Mouse (Mus musculus): Measurements from ENCODE around the gene Tbrg4. TPM values are rescaled to one million over a fixed set of nuclear protein-coding genes. Genes with fewer than 3 reads are reported as not detected.
"Not testable (repeated sequence)": the region's sequence is repeated elsewhere in the genome, so short reads cannot be mapped to it uniquely, and the experiment has no call there.

Gene Tbrg4
- 29.9 and 31.7 TPM in 2 replicates for polyA plus RNA-seq (2015; fragmentation: Nextera tagmentation; extraction: Ambion mirVana)

DNA sequence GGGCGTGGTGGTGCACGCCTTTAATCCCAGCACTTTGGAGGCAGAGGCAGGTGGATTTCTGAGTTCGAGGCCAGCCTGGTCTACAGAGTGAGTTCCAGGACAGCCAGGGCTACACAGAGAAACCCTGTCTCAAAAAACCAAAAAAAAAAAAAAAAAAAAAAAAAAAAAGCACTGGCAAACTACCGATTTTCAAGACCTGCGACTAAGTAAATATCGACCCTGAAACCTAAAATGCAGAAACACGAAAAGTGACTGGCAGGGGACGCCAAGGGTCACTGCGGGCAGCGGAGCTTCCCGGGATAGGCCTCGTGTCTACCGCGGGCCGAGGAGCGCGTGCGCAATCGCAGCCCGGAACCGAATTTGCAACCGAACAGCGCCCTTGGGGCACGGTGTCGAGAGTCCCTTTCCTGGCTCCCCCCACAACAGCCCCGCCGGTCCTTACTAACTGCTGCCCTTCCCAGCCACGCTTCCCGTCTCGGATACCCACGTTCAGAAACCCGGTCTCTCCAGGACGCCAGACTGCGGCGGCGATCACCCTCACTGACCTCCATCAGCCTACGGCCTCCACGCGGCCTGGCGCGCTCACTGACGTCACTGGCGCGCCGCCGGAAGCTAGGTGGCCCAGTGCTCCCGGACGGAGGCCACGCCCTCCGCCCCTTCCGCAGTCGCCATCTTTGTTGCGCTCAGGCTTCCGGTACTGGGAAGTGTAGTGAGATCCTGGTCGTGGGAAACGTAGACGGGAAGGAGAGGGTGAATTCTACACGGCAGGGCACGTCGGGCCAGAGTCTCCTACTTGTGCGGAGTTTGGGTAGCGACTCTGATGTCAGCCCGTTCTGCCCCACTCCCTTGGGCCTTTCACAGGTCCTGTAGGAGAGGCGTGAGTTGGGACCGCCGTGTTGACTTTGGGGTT lies at the start of gene Tbrg4:
Gene Tbrg4 (minus strand): TSS at position 590 of the 910 bp plus-strand sequence.
- 1% methylated on average over 65 of the region's 66 CpGs for WGBS
- no peaks in the 10 kb centered on the region for H3K27me3 ChIP-seq

DNA sequence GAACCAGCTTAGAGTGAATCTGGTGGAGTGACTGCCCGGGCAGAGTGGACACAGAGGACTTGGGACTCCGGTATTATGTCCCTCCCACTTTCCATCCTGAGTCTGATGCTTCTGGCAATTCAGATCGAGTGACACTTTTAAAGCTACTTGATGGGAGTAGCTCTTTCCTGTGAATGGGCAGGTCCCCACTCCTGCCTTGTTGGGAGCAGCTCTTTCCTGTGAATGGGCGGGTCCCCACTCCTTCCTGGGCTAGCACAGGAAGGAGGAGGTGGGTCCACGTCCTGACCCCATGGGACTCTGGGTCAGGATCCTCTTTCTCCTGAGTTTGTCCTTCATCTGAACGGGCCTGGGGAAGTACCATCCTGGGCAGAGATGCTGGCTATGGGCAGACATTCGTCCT lies 49.5 kb upstream of the Tbrg4 start:
- no peak for ATAC-seq (ENCODE audit: low read depth)
- H3K4me1 ChIP-seq (replicated peaks) = peaks cover 8% of the 10 kb centered on the region
- whole genome bisulfite sequencing = 67% methylated on average over 7 of the region's 7 CpGs
- H3K9ac ChIP-seq = no peak overlapping the region
- H3K27me3 ChIP-seq = no peaks in the 10 kb centered on the region
- no peaks in the 10 kb centered on the region for H3K36me3 ChIP-seq
- H3K4me3 ChIP-seq = no peak overlapping the region
- H3K4me2 ChIP-seq = no peak overlapping the region
- no peak overlapping the region for H3K27ac ChIP-seq (replicated peaks)
- H3K9me3 ChIP-seq = no peaks in the 10 kb centered on the region

More for the DNA sequence above, at the start of gene Tbrg4:
- no peaks in the 10 kb centered on the region for H3K9me3 ChIP-seq
- H3K4me3 ChIP-seq = peak within 1 kb of the TSS; percentile 68
- H3K27ac ChIP-seq (replicated peaks) = peak within 1 kb of the TSS; percentile 89
- peaks cover 37% of the 10 kb centered on the region for H3K36me3 ChIP-seq
- peak within 1 kb of the TSS; percentile 84 for H3K9ac ChIP-seq
- ATAC-seq (ENCODE audit: low read depth) = peak; percentile 95
- peaks cover 33% of the 10 kb centered on the region for H3K4me1 ChIP-seq (replicated peaks)
- peak within 1 kb of the TSS; percentile 79 for H3K4me2 ChIP-seq

- Histone ChIP-seq H3K36me3 (no peaks in the 10 kb centered on the region), H3K4me3 (no peak overlapping the region), H3K9ac (no peak overlapping the region), H3K27me3 (no peaks in the 10 kb centered on the region), H3K9me3 (no peaks in the 10 kb centered on the region), H3K4me1 (replicated peaks) (peaks cover 1% of the 10 kb centered on the region; the same call in 1 of the 2 replicates), H3K27ac (replicated peaks) (no peak overlapping the region), H3K4me2 (no peak overlapping the region)
- WGBS = 83% methylated on average over 9 of the region's 9 CpGs
- ATAC-seq (ENCODE audit: low read depth) = no peak
Measured at GRCm38 (mm10) chr11:6674701-6675100, 48.8 kb upstream of the Tbrg4 start.

DNA sequence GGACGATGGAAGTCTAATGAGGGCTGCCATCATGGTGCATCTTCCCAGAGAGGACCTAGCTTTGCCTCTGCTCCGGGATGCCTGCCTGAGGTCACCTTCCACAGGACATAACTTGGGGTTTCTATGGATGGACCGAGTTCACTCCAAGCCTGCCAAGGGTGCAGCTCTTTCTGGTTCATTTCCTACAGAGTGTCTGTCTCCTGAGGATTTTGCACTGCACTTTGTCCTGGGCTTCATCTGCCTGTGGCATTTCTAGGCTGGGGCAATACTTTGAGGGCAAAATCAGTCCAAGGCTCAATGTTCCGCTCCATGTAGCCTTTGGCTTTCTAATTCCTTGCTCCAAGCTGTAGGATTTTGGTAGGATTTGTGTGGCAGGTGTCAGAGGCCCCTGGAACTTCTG lies 45.0 kb upstream of the Tbrg4 start:
- 81% methylated on average over 4 of the region's 4 CpGs for WGBS
- no peak for ATAC-seq (ENCODE audit: low read depth)

DNA sequence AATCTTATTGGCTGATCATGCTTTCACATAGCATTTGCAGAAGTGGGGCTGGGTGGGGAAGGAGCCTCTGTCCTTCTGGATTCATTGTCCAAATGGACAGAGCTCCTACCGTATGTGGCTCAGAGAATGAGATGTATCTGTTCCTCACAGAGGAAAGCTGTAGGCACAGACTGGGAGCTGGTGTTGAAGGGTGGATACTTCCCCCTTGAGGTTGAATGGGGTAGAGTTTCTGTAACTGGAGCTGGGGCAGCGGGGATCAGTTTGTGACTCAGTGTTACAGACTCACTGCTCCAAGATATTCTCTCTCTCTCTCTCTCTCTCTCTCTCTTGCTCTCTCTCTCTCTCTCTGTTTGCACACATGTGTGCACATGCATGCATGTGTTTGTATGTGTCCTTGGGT lies 44.2 kb upstream of the Tbrg4 start:
- Histone ChIP-seq H3K4me1 (replicated peaks) (no peaks in the 10 kb centered on the region), H3K9ac (no peak overlapping the region), H3K9me3 (no peaks in the 10 kb centered on the region), H3K27me3 (no peaks in the 10 kb centered on the region), H3K4me3 (no peak overlapping the region), H3K36me3 (no peaks in the 10 kb centered on the region), H3K4me2 (no peak overlapping the region), H3K27ac (replicated peaks) (no peak overlapping the region)
- 56% methylated on average over 2 of the region's 2 CpGs for WGBS
- ATAC-seq (ENCODE audit: low read depth) = no peak

More for the DNA sequence above, 45.0 kb upstream of the Tbrg4 start:
- H3K4me2 ChIP-seq = no peak overlapping the region
- no peaks in the 10 kb centered on the region for H3K4me1 ChIP-seq (replicated peaks)
- H3K27me3 ChIP-seq = no peaks in the 10 kb centered on the region
- no peak overlapping the region for H3K4me3 ChIP-seq
- no peaks in the 10 kb centered on the region for H3K36me3 ChIP-seq
- no peak overlapping the region for H3K9ac ChIP-seq
- H3K9me3 ChIP-seq = no peaks in the 10 kb centered on the region
- H3K27ac ChIP-seq (replicated peaks) = no peak overlapping the region

- Histone ChIP-seq H3K4me2 (no peak overlapping the region), H3K4me3 (no peak overlapping the region), H3K9ac (no peak overlapping the region), H3K9me3 (no peaks in the 10 kb centered on the region), H3K27ac (replicated peaks) (no peak overlapping the region), H3K4me1 (replicated peaks) (no peaks in the 10 kb centered on the region), H3K27me3 (no peaks in the 10 kb centered on the region), H3K36me3 (no peaks in the 10 kb centered on the region)
- WGBS = 24% methylated on average over 9 of the region's 9 CpGs
- no peak for ATAC-seq (ENCODE audit: low read depth)
Measured at GRCm38 (mm10) chr11:6669041-6669440, 43.2 kb upstream of the Tbrg4 start.

DNA sequence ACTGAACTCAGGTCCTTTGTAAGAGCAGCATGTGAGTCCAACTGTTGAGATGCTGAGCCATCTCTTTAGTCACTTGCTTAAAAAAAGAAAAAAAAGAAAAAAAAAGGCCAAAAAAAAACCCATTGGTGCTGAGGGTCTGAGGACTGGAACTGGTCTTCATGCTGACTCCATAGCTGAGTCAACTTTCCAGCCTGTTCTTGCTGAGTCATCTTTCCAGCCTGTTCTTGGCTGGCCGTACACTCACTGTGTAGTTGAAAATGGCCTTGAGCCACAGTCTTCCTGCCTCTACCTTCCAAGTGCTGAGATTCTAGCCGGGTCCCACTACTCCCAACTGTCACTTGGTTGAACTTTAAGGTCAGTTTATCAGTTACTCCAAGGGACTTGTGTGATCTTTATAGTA lies 40.8 kb upstream of the Tbrg4 start:
- Histone ChIP-seq H3K9me3 (no peaks in the 10 kb centered on the region), H3K27ac (replicated peaks) (no peak overlapping the region), H3K4me1 (replicated peaks) (peaks cover 4% of the 10 kb centered on the region; the same call in 1 of the 2 replicates), H3K4me3 (no peak overlapping the region), H3K36me3 (no peaks in the 10 kb centered on the region), H3K9ac (no peak overlapping the region), H3K4me2 (no peak overlapping the region), H3K27me3 (no peaks in the 10 kb centered on the region)
- 89% methylated on average over 2 of the region's 2 CpGs for WGBS
- ATAC-seq (ENCODE audit: low read depth) = no peak

DNA sequence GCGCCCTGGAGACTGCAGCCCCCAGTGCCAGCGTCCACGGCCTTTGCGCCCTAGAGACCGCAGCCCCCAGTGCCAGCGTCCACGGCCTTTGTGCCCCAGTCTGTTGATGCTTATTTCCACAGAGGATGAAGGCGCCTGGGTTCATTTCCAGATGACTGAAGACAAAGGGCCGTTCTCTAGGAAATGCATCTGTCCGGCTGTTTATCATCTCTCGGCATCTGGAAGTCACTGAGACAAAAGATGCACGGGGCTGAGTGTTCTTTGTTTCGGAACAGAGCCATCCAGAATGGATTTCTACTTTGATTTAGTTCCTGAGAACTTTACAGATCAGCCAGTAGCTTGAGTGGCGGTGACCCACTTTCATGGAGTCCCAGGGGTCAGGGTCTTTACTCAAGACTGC lies 35.3 kb upstream of the Tbrg4 start:
- 38% methylated on average over 14 of the region's 14 CpGs for WGBS
- Histone ChIP-seq H3K9me3 (no peaks in the 10 kb centered on the region), H3K27me3 (no peaks in the 10 kb centered on the region), H3K4me3 (no peak overlapping the region), H3K9ac (0 out of 2 replicates have a peak overlapping the region, but pooled peaks have one; percentile 28), H3K4me2 (peak overlapping the region; percentile 26; the same call in 1 of the 2 replicates), H3K4me1 (replicated peaks) (peaks cover 37% of the 10 kb centered on the region), H3K36me3 (no peaks in the 10 kb centered on the region), H3K27ac (replicated peaks) (no peak overlapping the region)
- no peak for ATAC-seq (ENCODE audit: low read depth)

DNA sequence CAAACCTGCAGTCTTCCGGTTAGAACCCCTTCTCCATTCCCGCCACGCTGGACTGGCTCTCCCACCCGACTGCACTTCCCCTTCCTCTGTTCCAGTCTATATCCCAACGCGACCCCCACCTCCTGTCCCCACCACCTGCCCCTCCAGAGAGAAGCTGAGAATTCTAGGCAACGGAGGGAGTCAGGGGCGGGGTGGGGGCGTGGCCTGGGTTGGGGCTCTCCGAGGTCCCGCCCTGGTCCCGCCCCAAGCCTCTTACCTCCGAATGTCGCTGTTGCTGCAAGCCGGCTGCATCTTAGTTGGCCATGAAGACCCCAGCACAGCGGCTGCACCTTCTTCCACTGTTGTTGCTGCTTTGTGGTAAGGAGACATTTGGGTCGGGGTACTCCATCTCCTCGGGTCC lies 32.4 kb upstream of the Tbrg4 start, which contains the start of gene Ramp3:
Gene Ramp3 (plus strand): TSS at position 251 of the 400 bp plus-strand sequence.
- H3K27ac ChIP-seq (replicated peaks) = no peak within 1 kb of the TSS
- H3K9me3 ChIP-seq = no peaks in the 10 kb centered on the region
- H3K9ac ChIP-seq = peak within 1 kb of the TSS; percentile 70
- peak within 1 kb of the TSS; percentile 42 for H3K4me3 ChIP-seq
- no peaks in the 10 kb centered on the region for H3K36me3 ChIP-seq
- H3K27me3 ChIP-seq = peaks cover 6% of the 10 kb centered on the region
- under 1% methylated on average over 18 of the region's 18 CpGs for WGBS
- peaks cover 37% of the 10 kb centered on the region for H3K4me1 ChIP-seq (replicated peaks)
- peak within 1 kb of the TSS; percentile 73 for H3K4me2 ChIP-seq
- peak; percentile 66 for ATAC-seq (ENCODE audit: low read depth)

- H3K27me3 ChIP-seq = peaks cover 6% of the 10 kb centered on the region
- 1% methylated on average over 2 of the region's 2 CpGs for WGBS
- H3K27ac ChIP-seq (replicated peaks) = no peak overlapping the region
- H3K9me3 ChIP-seq = no peaks in the 10 kb centered on the region
- peak; percentile 57 for ATAC-seq (ENCODE audit: low read depth)
- no peak overlapping the region for H3K4me3 ChIP-seq
- no peak overlapping the region for H3K9ac ChIP-seq
- no peaks in the 10 kb centered on the region for H3K36me3 ChIP-seq
- H3K4me2 ChIP-seq = no peak overlapping the region
- peaks cover 15% of the 10 kb centered on the region for H3K4me1 ChIP-seq (replicated peaks)
Measured at GRCm38 (mm10) chr11:6654903-6655302, 29.0 kb upstream of the Tbrg4 start.

- not testable (repeated sequence) for H3K27ac ChIP-seq (replicated peaks); H3K4me1 ChIP-seq (replicated peaks); H3K9ac ChIP-seq; ATAC-seq (ENCODE audit: low read depth); H3K27me3 ChIP-seq; H3K4me2 ChIP-seq; H3K36me3 ChIP-seq; H3K9me3 ChIP-seq; H3K4me3 ChIP-seq
- WGBS = 82% methylated on average over 3 of the region's 3 CpGs
Measured at GRCm38 (mm10) chr11:6652978-6653377, 27.1 kb upstream of the Tbrg4 start.

GRCm38 (mm10) chr11:6650519-6650918 lies 24.7 kb upstream of the Tbrg4 start:
- H3K36me3 ChIP-seq = no peaks in the 10 kb centered on the region
- no peak for ATAC-seq (ENCODE audit: low read depth)
- no peaks in the 10 kb centered on the region for H3K4me1 ChIP-seq (replicated peaks)
- H3K4me3 ChIP-seq = no peak overlapping the region
- H3K9me3 ChIP-seq = no peaks in the 10 kb centered on the region
- 76% methylated on average over 7 of the region's 7 CpGs for WGBS
- no peak overlapping the region for H3K9ac ChIP-seq
- H3K27ac ChIP-seq (replicated peaks) = no peak overlapping the region
- H3K4me2 ChIP-seq = no peak overlapping the region
- H3K27me3 ChIP-seq = peaks cover 6% of the 10 kb centered on the region
